16 mouse cellular contexts compared by ENCODE assay signal in genomic region chr7:112127954-112128353, GRCm38 (mm10). TPM values are rescaled to one million over a fixed set of nuclear protein-coding genes. Genes with fewer than 3 reads are reported as not detected.
A peak's percentile ranks its signal among the peaks of the same experiment; 100 is the strongest.
DNase-seq lines count a peak whose midpoint lies in the region; ATAC-seq and TF ChIP-seq lines count a peak whose summit lies in the region.
"Had no signal": no experiment of that assay in that cellular context is flagged by ENCODE, and none has a peak within 500 bp of the region (broad histone marks: within the 10 kb centered on the region; RNA-seq: fewer than 3 reads in every experiment).

No protein-coding gene starts in this region.

- no peak overlapping the region for H3K9ac ChIP-seq in limb, embryonic 13.5 days
- H3K9ac ChIP-seq: hindbrain, embryonic 15.5 days; liver, embryonic 13.5 days had no signal

- H3K27me3 ChIP-seq in limb, embryonic 13.5 days, result no peaks in the 10 kb centered on the region
- H3K27me3 ChIP-seq: hindbrain, embryonic 15.5 days; liver, embryonic 13.5 days had no signal

- H3K4me2 ChIP-seq in limb, embryonic 13.5 days (replicated peaks), result no peak overlapping the region
- H3K4me2 ChIP-seq: hindbrain, embryonic 15.5 days; liver, embryonic 13.5 days had no signal

- H3K9me3 ChIP-seq in limb, embryonic 13.5 days, result no peaks in the 10 kb centered on the region
- H3K9me3 ChIP-seq: hindbrain, embryonic 15.5 days; liver, embryonic 13.5 days had no signal

- H3K4me1 ChIP-seq in limb, embryonic 13.5 days, result peaks cover 41% of the 10 kb centered on the region

- peak; percentile 69 for DNase-seq in gastrocnemius, adult 2 months
- no peak for DNase-seq in gastrocnemius, postnatal 4 days (ENCODE audit: low spot score in 2 of 2)
- DNase-seq in left cerebral cortex, postnatal 36 days (ENCODE audit: low spot score in 2 of 2), result peak; percentile 33 to 55
- DNase-seq in left cerebral cortex, adult 11 months (ENCODE audit: low spot score), result no peak
- peak; percentile 54 for DNase-seq in cerebellum, adult 8-10 months
- no peak for DNase-seq in embryo, embryonic 9.5 days (ENCODE audit: extremely low spot score)
- no peak for DNase-seq in lung, adult 18-20 months
- DNase-seq: kidney, adult 8-10 months; layer of hippocampus, adult 9-11 months; liver, embryonic 13.5 days; lung, postnatal 36 days; right cerebral cortex, postnatal 14 days; thymus, postnatal 25 days had no signal

- no peak for ATAC-seq in limb, embryonic 13.5 days (ENCODE audit: low FRiP score, low read depth)
- ATAC-seq: midbrain, embryonic 16.5 days had no signal

- peak overlapping the region; percentile 70 for H3K27ac ChIP-seq in gastrocnemius, adult 2 months
- peak overlapping the region; percentile 52; the same call in 1 of the 2 replicates for H3K27ac ChIP-seq in limb, embryonic 13.5 days
- H3K27ac ChIP-seq: hindbrain, embryonic 15.5 days; liver, embryonic 13.5 days had no signal

- intact Hi-C loops in gastrocnemius, adult 2 months (cut with DNase I), result no loop called here
- intact Hi-C loops in left cerebral cortex, postnatal 36 days (cut with DNase I), result no loop called here

- TF ChIP-seq CTCF in gastrocnemius, adult 2 months (IDR thresholded peaks at IDR 0.05), result no peak

- no peaks in the 10 kb centered on the region for H3K36me3 ChIP-seq in limb, embryonic 13.5 days
- H3K36me3 ChIP-seq: hindbrain, embryonic 15.5 days; liver, embryonic 13.5 days had no signal

- no peak overlapping the region for H3K4me3 ChIP-seq in gastrocnemius, adult 2 months
- H3K4me3 ChIP-seq in limb, embryonic 13.5 days, result no peak overlapping the region
- H3K4me3 ChIP-seq: hindbrain, embryonic 15.5 days; liver, embryonic 13.5 days had no signal

- WGBS in limb, embryonic 13.5 days, result 76% methylated on average over 4 of the region's 4 CpGs

RNA-seq across cellular contexts. Expression of gene Dkk3, which starts 30.9 kb away (rescaled TPM):
- total RNA-seq in gastrocnemius, adult 2 months (2021), result 1 to 10 TPM; 2.1 to 2.4 TPM
- total RNA-seq in gastrocnemius, postnatal 4 days (2021), result 10 to 100 TPM; 15.8 to 20.6 TPM
- total RNA-seq in left cerebral cortex, postnatal 36 days (2021), result 100 to 1,000 TPM; 136 to 236 TPM
- polyA plus RNA-seq in limb, embryonic 13.5 days (2015; fragmentation: Nextera tagmentation; extraction: Ambion mirVana), result 41.3 and 45.4 TPM in 2 replicates

Comparison
In these comparisons a context has a peak if more than half of its experiments do, and no peak if none do; other contexts are left out.
1. DNase-seq: peak in gastrocnemius, adult 2 months (single experiment), left cerebral cortex, postnatal 36 days (2 of 2) and cerebellum, adult 8-10 months (single experiment); none in gastrocnemius, postnatal 4 days (0 of 2), left cerebral cortex, adult 11 months (single experiment), embryo, embryonic 9.5 days (single experiment) and lung, adult 18-20 months (0 of 2).
2. RNA of gene Dkk3, which starts 30.9 kb away (total RNA-seq): 136 to 236 TPM in left cerebral cortex, postnatal 36 days; 15.8 to 20.6 TPM in gastrocnemius, postnatal 4 days and 2.1 to 2.4 TPM in gastrocnemius, adult 2 months; every median in the first group is over 4 times any median in the second.